Mouse (Mus musculus): ENCODE data around the gene Gm20388.
"Not testable (repeated sequence)": the region's sequence is repeated elsewhere in the genome, so short reads cannot be mapped to it uniquely, and the experiment has no call there.

DNA sequence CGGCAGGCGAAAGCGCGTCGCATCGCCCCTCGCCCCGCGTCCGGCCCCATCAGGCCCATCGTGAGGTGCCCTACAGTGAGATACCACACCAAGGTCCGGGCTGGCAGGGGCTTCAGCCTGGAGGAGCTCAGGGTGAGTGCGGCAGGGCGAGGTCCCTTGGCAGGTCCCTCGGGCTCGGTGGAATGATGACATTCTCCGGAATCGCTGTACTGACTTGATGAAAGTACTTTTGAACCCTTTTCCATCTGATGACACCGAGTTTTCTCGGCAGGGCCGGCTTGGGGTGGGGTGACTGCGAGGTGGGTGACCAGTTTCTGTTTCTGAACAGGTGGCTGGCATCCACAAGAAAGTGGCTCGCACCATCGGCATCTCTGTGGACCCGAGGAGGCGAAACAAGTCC lies 3192.2 kb downstream of the Gm20388 start:
- not testable (repeated sequence) for TF ChIP-seq POLR2A, CTCF (IDR thresholded peaks at IDR 0.05; ENCODE audit: extremely low read depth, insufficient read depth, low read length)

Measured in cortical plate, adult 2 months (tissue).